Mouse (Mus musculus): ENCODE measurements around the gene Dcaf10.
A peak's percentile ranks its signal among the peaks of the same experiment; 100 is the strongest.
"Not testable (repeated sequence)": the region's sequence is repeated elsewhere in the genome, so short reads cannot be mapped to it uniquely, and the experiment has no call there.

Dcaf10 gene

GRCm38 (mm10) chr4:45341669-45342249, at the start of gene Dcaf10:
TSS of gene Dcaf10 (plus strand) at chr4:45342101.
- peak; percentile 97 for DNase-seq

- peak; percentile 83 to 84 for DNase-seq
Observed at GRCm38 (mm10) chr4:45296662-45297564, 45.0 kb upstream of the Dcaf10 start, which contains the start of gene Trmt10b. TSS of gene Trmt10b (plus strand) at chr4:45297127.

GRCm38 (mm10) chr4:45305536-45305935, 36.4 kb upstream of the Dcaf10 start:
- DNase-seq, result no peak

- peak; percentile 18 to 43 for DNase-seq
Observed at GRCm38 (mm10) chr4:45308046-45308445, 33.9 kb upstream of the Dcaf10 start.

GRCm38 (mm10) chr4:45308606-45309005, 33.3 kb upstream of the Dcaf10 start:
- DNase-seq, result no peak

GRCm38 (mm10) chr4:45311056-45311455, 30.8 kb upstream of the Dcaf10 start:
- DNase-seq, result no peak

GRCm38 (mm10) chr4:45320159-45320816, 21.6 kb upstream of the Dcaf10 start:
- DNase-seq, result peak; percentile 88 to 89

GRCm38 (mm10) chr4:45331139-45331538, 10.8 kb upstream of the Dcaf10 start:
- no peak for DNase-seq

GRCm38 (mm10) chr4:45332466-45332865, 9.4 kb upstream of the Dcaf10 start:
- no peak for DNase-seq

GRCm38 (mm10) chr4:45341226-45341625, 675 bp upstream of the Dcaf10 start:
- peak in 1 of 2 experiments; percentile 24 for DNase-seq

GRCm38 (mm10) chr4:45342286-45343155, 620 bp downstream of the Dcaf10 start, which contains the start of gene Exosc3:
TSS of gene Exosc3 (minus strand) at chr4:45342732.
- DNase-seq, result peak in 1 of 2 experiments; percentile 53

- no peak for DNase-seq
Observed at GRCm38 (mm10) chr4:45356653-45357052, 14.8 kb downstream of the Dcaf10 start.

- no peak for DNase-seq
Observed at GRCm38 (mm10) chr4:45371261-45371660, 29.4 kb downstream of the Dcaf10 start.

- no peak for DNase-seq
Observed at GRCm38 (mm10) chr4:45374879-45375278, 33.0 kb downstream of the Dcaf10 start.

- DNase-seq, result no peak
Observed at GRCm38 (mm10) chr4:45376573-45376972, 34.7 kb downstream of the Dcaf10 start.

GRCm38 (mm10) chr4:45380903-45381580, 39.1 kb downstream of the Dcaf10 start:
- DNase-seq, result not testable (repeated sequence)

GRCm38 (mm10) chr4:45382133-45382532, 40.2 kb downstream of the Dcaf10 start:
- not testable (repeated sequence) for DNase-seq

GRCm38 (mm10) chr4:45387296-45387695, 45.4 kb downstream of the Dcaf10 start:
- not testable (repeated sequence) for DNase-seq

- no peak for DNase-seq
Observed at GRCm38 (mm10) chr4:45392099-45392498, 50.2 kb downstream of the Dcaf10 start.

- no peak for DNase-seq
Observed at GRCm38 (mm10) chr4:45392572-45392971, 50.7 kb downstream of the Dcaf10 start.

- no peak for DNase-seq
Observed at GRCm38 (mm10) chr4:45392994-45393393, 51.1 kb downstream of the Dcaf10 start.

GRCm38 (mm10) chr4:45393658-45394057, 51.8 kb downstream of the Dcaf10 start:
- no peak for DNase-seq

Data from cerebellum, postnatal 14 days (tissue).